Mouse (Mus musculus) urinary bladder, postnatal 36 days (tissue): ENCODE results near the gene Dapk3.

Experiments
- DNase-seq, 2 experiments: peaks; one replicate each; pipeline ENCODE4 v3.0.0; 2022; ENCODE audit warnings: low spot score in 2 of 2, mixed read lengths in 1 of 2

Dapk3 gene

GRCm38 (mm10) chr10:81182336-81183333, at the start of gene Dapk3:
Dapk3 (plus strand) TSS chr10:81183005.
- peak; percentile 93 to 94 for DNase-seq

GRCm38 (mm10) chr10:81134181-81134587, 48.6 kb upstream of the Dapk3 start:
- DNase-seq, result peak in 1 of 2 experiments; percentile 75

- DNase-seq, result peak in 1 of 2 experiments; percentile 52
Measured at GRCm38 (mm10) chr10:81134966-81135681, 47.7 kb upstream of the Dapk3 start, which contains the start of gene Zbtb7a. Zbtb7a (plus strand) TSS chr10:81135220.

- peak in 1 of 2 experiments; percentile 79 for DNase-seq
Measured at GRCm38 (mm10) chr10:81135831-81136705, 46.7 kb upstream of the Dapk3 start.

- DNase-seq, result peak in 1 of 2 experiments; percentile 77
Measured at GRCm38 (mm10) chr10:81136706-81137231, 46.0 kb upstream of the Dapk3 start.

- DNase-seq, result peak; percentile 99 to 100
Measured at GRCm38 (mm10) chr10:81137252-81138130, 45.3 kb upstream of the Dapk3 start.

- DNase-seq, result no peak
Measured at GRCm38 (mm10) chr10:81138131-81138782, 44.5 kb upstream of the Dapk3 start.

GRCm38 (mm10) chr10:81138821-81139528, 43.8 kb upstream of the Dapk3 start:
- no peak for DNase-seq

- no peak for DNase-seq
Measured at GRCm38 (mm10) chr10:81139529-81139846, 43.3 kb upstream of the Dapk3 start.

- DNase-seq, result no peak
Measured at GRCm38 (mm10) chr10:81140005-81140404, 42.8 kb upstream of the Dapk3 start.

GRCm38 (mm10) chr10:81140717-81141454, 41.9 kb upstream of the Dapk3 start:
- DNase-seq, result peak in 1 of 2 experiments; percentile 46

GRCm38 (mm10) chr10:81141455-81142210, 41.2 kb upstream of the Dapk3 start:
- no peak for DNase-seq

- DNase-seq, result no peak
Measured at GRCm38 (mm10) chr10:81142551-81142981, 40.2 kb upstream of the Dapk3 start.

- peak in 1 of 2 experiments; percentile 65 for DNase-seq
Measured at GRCm38 (mm10) chr10:81143157-81143633, 39.6 kb upstream of the Dapk3 start.

GRCm38 (mm10) chr10:81143845-81144437, 38.9 kb upstream of the Dapk3 start:
- DNase-seq, result no peak

- DNase-seq, result no peak
Measured at GRCm38 (mm10) chr10:81144667-81145066, 38.1 kb upstream of the Dapk3 start.

GRCm38 (mm10) chr10:81145307-81145706, 37.5 kb upstream of the Dapk3 start:
- DNase-seq, result no peak
